Mouse (Mus musculus) testis, adult 2 months (tissue): Measurements from ENCODE around the gene Actg1. TPM values are rescaled to one million over a fixed set of nuclear protein-coding genes. Genes with fewer than 3 reads are reported as not detected.

Source experiments
- H3K27ac ChIP-seq: fragments of 200-500 bp; 2 replicates; pipeline ENCODE4 v1.5.1; 2012; ENCODE audit warnings: low read depth, low read length; ENCODE audit not compliant: control insufficient read depth, insufficient read depth
- H3K27me3 ChIP-seq: fragments of 200-500 bp; 2 replicates; pipeline ENCODE4 v1.6.1; 2012; ENCODE audit warnings: mild to moderate bottlenecking, low read length, moderate library complexity; ENCODE audit not compliant: control insufficient read depth, insufficient read depth
- H3K36me3 ChIP-seq: fragments of 200-500 bp; 2 replicates; pipeline ENCODE4 v1.6.1; 2012; ENCODE audit warnings: mild to moderate bottlenecking, low read length; ENCODE audit not compliant: control insufficient read depth, insufficient read depth
- H3K4me1 ChIP-seq: fragments of 200-500 bp; 2 replicates; pipeline ENCODE4 v1.6.1; 2012; ENCODE audit warnings: low read length; ENCODE audit not compliant: control insufficient read depth, insufficient read depth
- H3K4me3 ChIP-seq: fragments of 200-500 bp; 2 replicates; pipeline ENCODE4 v1.5.1; 2012; ENCODE audit warnings: low read depth, mild to moderate bottlenecking, low read length, moderate library complexity, mixed read lengths; ENCODE audit not compliant: control insufficient read depth
- CTCF ChIP-seq: fragments of 200-500 bp; IDR thresholded peaks from 2 replicates; pipeline ENCODE4 v1.5.1; 2012; ENCODE audit warnings: low read depth, mild to moderate bottlenecking, inconsistent platforms, low read length, moderate library complexity; ENCODE audit not compliant: control insufficient read depth, insufficient read depth, insufficient replicate concordance
- POLR2A ChIP-seq: fragments of 200-500 bp; IDR thresholded peaks from 2 replicates; pipeline ENCODE4 v1.6.1; 2012; ENCODE audit warnings: low read depth, mild to moderate bottlenecking, inconsistent platforms, low read length, moderate library complexity; ENCODE audit not compliant: control insufficient read depth
- polyA plus RNA-seq: library from polyadenylated mRNA; depleted of rRNA; stranded (reverse); fragments of >200 nt; gene quantifications from 2 replicates; pipeline ENCODE4 v1.2.3, GENCODE M21; 2012

Actg1 gene
- polyA plus RNA-seq, 1 experiment = 672 TPM

GRCm38 (mm10) chr11:120306366-120307131, 41.8 kb downstream of the Actg1 start:
- Histone ChIP-seq H3K4me1 (peaks cover 40% of the 10 kb centered on the region), H3K36me3 (no peaks in the 10 kb centered on the region), H3K27ac (no peak overlapping the region), H3K27me3 (no peaks in the 10 kb centered on the region), H3K4me3 (no peak overlapping the region)
- no peak for TF ChIP-seq POLR2A
- no peak for TF ChIP-seq CTCF

- Histone ChIP-seq H3K4me3 (peak overlapping the region; percentile 68), H3K27me3 (no peaks in the 10 kb centered on the region), H3K27ac (no peak overlapping the region; the same call in 1 of the 2 replicates), H3K4me1 (peaks cover 35% of the 10 kb centered on the region), H3K36me3 (no peaks in the 10 kb centered on the region)
- TF ChIP-seq CTCF (no peak), POLR2A (no peak)
These were observed 42.6 kb downstream of the Actg1 start for GRCm38 (mm10) chr11:120305535-120306365.

GRCm38 (mm10) chr11:120304886-120305534, 43.3 kb downstream of the Actg1 start:
- peaks cover 28% of the 10 kb centered on the region for H3K4me1 ChIP-seq
- no peaks in the 10 kb centered on the region for H3K36me3 ChIP-seq
- no peaks in the 10 kb centered on the region for H3K27me3 ChIP-seq
- TF ChIP-seq POLR2A = no peak
- no peak for TF ChIP-seq CTCF
- peak overlapping the region; percentile 68 for H3K4me3 ChIP-seq
- H3K27ac ChIP-seq = peak overlapping the region; percentile 14

DNA sequence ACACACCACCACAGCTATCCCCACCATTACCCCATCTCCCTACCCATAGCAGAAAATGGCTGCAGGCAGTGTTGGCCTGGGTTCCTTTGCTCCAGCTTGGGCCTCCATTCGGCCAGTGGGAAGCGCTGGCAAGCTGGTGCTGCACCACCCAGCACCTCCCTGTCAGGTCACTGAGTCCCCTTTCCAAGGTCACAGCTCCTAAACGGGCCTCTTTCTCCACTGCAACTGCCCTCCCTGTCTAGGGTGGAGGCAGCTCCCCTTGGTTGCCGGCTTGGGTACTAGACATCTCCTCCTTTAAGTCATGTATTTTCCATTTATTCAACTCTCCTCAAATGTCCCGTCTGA, 44.0 kb downstream of the Actg1 start:
- H3K4me1 ChIP-seq = peaks cover 28% of the 10 kb centered on the region
- H3K27ac ChIP-seq = no peak overlapping the region
- no peak overlapping the region for H3K4me3 ChIP-seq
- TF ChIP-seq POLR2A = no peak
- no peak for TF ChIP-seq CTCF
- no peaks in the 10 kb centered on the region for H3K27me3 ChIP-seq
- no peaks in the 10 kb centered on the region for H3K36me3 ChIP-seq

- no peak overlapping the region for H3K27ac ChIP-seq
- no peaks in the 10 kb centered on the region for H3K36me3 ChIP-seq
- H3K27me3 ChIP-seq = no peaks in the 10 kb centered on the region
- H3K4me1 ChIP-seq = peaks cover 28% of the 10 kb centered on the region
- TF ChIP-seq CTCF (no peak), POLR2A (no peak)
- no peak overlapping the region for H3K4me3 ChIP-seq
These were observed 44.6 kb downstream of the Actg1 start for GRCm38 (mm10) chr11:120303559-120304349.

DNA sequence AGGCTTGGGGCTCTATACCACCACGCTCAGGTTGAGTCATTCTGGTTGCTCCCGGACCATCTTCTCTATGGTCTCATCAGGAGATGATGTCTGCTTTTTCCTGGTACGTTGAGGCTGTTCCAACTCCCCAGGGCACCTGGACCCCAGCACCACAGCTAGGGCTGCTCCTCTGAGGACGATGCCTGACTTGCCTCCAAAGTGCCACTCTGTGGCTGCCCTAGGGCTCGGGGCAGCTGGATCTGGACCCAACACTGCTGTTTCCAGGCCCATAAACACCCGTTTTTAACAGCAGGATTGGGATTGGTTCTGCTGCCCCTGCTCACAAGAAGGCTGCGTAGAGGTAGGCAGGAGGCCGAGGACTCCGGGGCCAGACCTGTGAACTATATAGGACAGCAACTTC, 45.2 kb downstream of the Actg1 start:
- no peak for TF ChIP-seq POLR2A
- TF ChIP-seq CTCF = no peak
- Histone ChIP-seq H3K27me3 (no peaks in the 10 kb centered on the region), H3K4me3 (no peak overlapping the region), H3K36me3 (no peaks in the 10 kb centered on the region), H3K4me1 (peaks cover 25% of the 10 kb centered on the region), H3K27ac (no peak overlapping the region)
